ENCODE assay signal across 7 mouse cellular contexts in genomic region chr4:107367567-107368314, GRCm38 (mm10). TPM values are rescaled to one million over a fixed set of nuclear protein-coding genes. Genes with fewer than 3 reads are reported as not detected.
DNase-seq lines count a peak whose midpoint lies in the region; ATAC-seq lines count a peak whose summit lies in the region.

Gene Ndc1 (plus strand): TSS chr4:107367784.

- no peaks in the 10 kb centered on the region for H3K27me3 ChIP-seq in intestine, embryonic 16.5 days (replicated peaks; ENCODE audit: control insufficient read depth, insufficient read depth, low read length)
- H3K27me3 ChIP-seq in midbrain, embryonic 11.5 days (ENCODE audit: control insufficient read depth, insufficient read depth, low read length) = no peaks in the 10 kb centered on the region

- peak within 1 kb of the TSS; percentile 91 for H3K9ac ChIP-seq in intestine, embryonic 16.5 days (ENCODE audit: low read depth, low read length)
- peak within 1 kb of the TSS; percentile 92 for H3K9ac ChIP-seq in midbrain, embryonic 11.5 days (ENCODE audit: low read length)

- intact Hi-C loops in left cerebral cortex, postnatal 36 days (cut with DNase I) = no loop called here

- H3K4me2 ChIP-seq in intestine, embryonic 16.5 days (ENCODE audit: low read depth, low read length) = peak within 1 kb of the TSS; percentile 76
- peak within 1 kb of the TSS; percentile 72 for H3K4me2 ChIP-seq in midbrain, embryonic 11.5 days

- peak within 1 kb of the TSS; percentile 90 for H3K27ac ChIP-seq in intestine, embryonic 16.5 days (ENCODE audit: low read length)
- peak within 1 kb of the TSS; percentile 86 for H3K27ac ChIP-seq in midbrain, embryonic 11.5 days (ENCODE audit: low read depth, low read length)

- ATAC-seq in intestine, embryonic 16.5 days = peak; percentile 99
- ATAC-seq in midbrain, embryonic 11.5 days (ENCODE audit: low FRiP score) = peak; percentile 99

- H3K36me3 ChIP-seq in intestine, embryonic 16.5 days (ENCODE audit: control insufficient read depth, insufficient read depth, low read length) = no peaks in the 10 kb centered on the region
- H3K36me3 ChIP-seq in midbrain, embryonic 11.5 days (ENCODE audit: control insufficient read depth, insufficient read depth, low read length) = peaks cover 11% of the 10 kb centered on the region; the same call in 1 of the 2 replicates

- peak; percentile 91 for DNase-seq in adrenal gland, adult 2 months
- peak; percentile 77 for DNase-seq in embryo, embryonic 11.5 days (ENCODE audit: low read depth, low spot score)
- DNase-seq in gastrocnemius, postnatal 4 days (ENCODE audit: low spot score in 2 of 2) = peak; percentile 62 to 87
- peak; percentile 92 for DNase-seq in left cerebral cortex, postnatal 36 days (ENCODE audit: low spot score in 2 of 2)
- peak; percentile 98 for DNase-seq in midbrain, embryonic 11.5 days (ENCODE audit: low spot score, missing footprints)
- peak; percentile 77 for DNase-seq in skeletal muscle tissue, adult 2 months (ENCODE audit: low read depth, low spot score)

- H3K4me3 ChIP-seq in intestine, embryonic 16.5 days (ENCODE audit: low read length) = peak within 1 kb of the TSS; percentile 97
- H3K4me3 ChIP-seq in midbrain, embryonic 11.5 days (ENCODE audit: low read depth, low read length) = peak within 1 kb of the TSS; percentile 82

- no peaks in the 10 kb centered on the region for H3K9me3 ChIP-seq in intestine, embryonic 16.5 days (ENCODE audit: control insufficient read depth, low read length)
- H3K9me3 ChIP-seq in midbrain, embryonic 11.5 days (ENCODE audit: control insufficient read depth, low read length) = no peaks in the 10 kb centered on the region

- peaks cover 5% of the 10 kb centered on the region for H3K4me1 ChIP-seq in intestine, embryonic 16.5 days (ENCODE audit: control insufficient read depth, insufficient read depth, low read length)
- H3K4me1 ChIP-seq in midbrain, embryonic 11.5 days (ENCODE audit: control insufficient read depth, insufficient read depth, low read length) = peaks cover 5% of the 10 kb centered on the region; the same call in 1 of the 2 replicates

- WGBS in intestine, embryonic 16.5 days = under 1% methylated on average over 51 of the region's 51 CpGs
- under 1% methylated on average over 51 of the region's 51 CpGs for WGBS in midbrain, embryonic 11.5 days

RNA-seq across cellular contexts. Expression of gene Ndc1, which starts in this region (rescaled TPM):
- 10 to 100 TPM; 10.7 to 11.3 TPM for total RNA-seq in adrenal gland, adult 2 months (2021)
- polyA plus RNA-seq in adrenal gland, adult 2 months (2012; rRNA removed) = 15.9 and 17.0 TPM in 2 replicates
- 10 to 100 TPM; 11.5 TPM for total RNA-seq in gastrocnemius, postnatal 4 days (2021)
- polyA plus RNA-seq in intestine, embryonic 16.5 days (2015; fragmentation: Nextera tagmentation; extraction: Ambion mirVana) = 24.8 and 26.4 TPM in 2 replicates
- total RNA-seq in left cerebral cortex, postnatal 36 days (2021) = 10 to 100 TPM; 10.9 to 11.8 TPM
- polyA plus RNA-seq in midbrain, embryonic 11.5 days (2014; fragmentation: Nextera tagmentation; extraction: Ambion mirVana) = 52.9 and 54.3 TPM in 2 replicates

Comparison
In these comparisons a context has a peak if more than half of its experiments do, and no peak if none do; other contexts are left out.
1. Peak in every context shown above with its lines: DNase-seq, ATAC-seq, H3K4me3 ChIP-seq and H3K27ac ChIP-seq.